Mouse (Mus musculus) frontal cortex, postnatal 14 days (tissue): ENCODE results near the gene Perm1.

ENCODE experiments used
- DNase-seq, 2 experiments: peaks; one replicate each; pipeline ENCODE4 v3.0.0; 2022; ENCODE audit warnings: low spot score in 2 of 2

The Perm1 gene

DNA sequence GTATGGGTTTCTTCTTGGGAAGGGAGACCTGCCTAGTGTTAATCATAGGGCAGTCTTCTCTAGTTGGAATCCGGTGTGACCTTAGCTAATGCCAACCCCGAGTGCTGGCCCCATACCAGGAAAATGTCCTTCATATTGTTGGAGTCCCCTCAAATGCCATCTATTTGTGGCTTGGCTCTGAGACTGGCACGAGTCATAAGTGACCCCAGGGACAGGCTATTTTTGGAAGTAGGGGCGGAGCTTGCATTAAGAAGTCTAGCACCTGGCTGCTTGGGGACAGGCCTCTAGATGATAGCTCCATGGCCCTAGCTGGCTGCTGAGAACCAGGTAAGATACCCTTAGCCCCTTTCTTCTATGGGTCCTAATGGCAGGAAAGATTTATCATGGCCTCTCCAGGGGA is at the start of gene Perm1:
TSS of gene Perm1 (plus strand) at position 220 of the 400 bp plus-strand sequence.
- no peak for DNase-seq

GRCm38 (mm10) chr4:156166477-156166876 is 49.2 kb upstream of the Perm1 start:
- no peak for DNase-seq

DNA sequence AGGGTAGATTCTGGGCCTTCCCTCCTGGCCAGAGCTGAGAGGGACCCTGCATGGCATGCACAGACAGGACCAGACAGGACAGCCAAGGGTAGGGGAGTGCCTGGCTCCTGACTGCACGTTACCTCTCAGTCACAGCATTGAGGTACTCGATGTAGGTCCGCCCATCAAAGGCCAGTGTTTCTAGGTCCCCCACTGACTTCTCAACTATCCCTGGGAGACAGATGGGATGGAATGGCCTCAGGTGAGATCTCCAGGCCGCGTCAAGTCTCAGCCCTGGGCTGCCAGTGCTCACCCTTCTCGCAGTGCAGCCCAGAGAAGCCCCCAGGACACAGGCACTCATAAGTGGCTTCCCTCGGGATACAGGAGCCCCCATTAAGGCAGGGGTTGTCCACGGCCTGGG is 47.1 kb upstream of the Perm1 start:
- DNase-seq, result no peak

DNA sequence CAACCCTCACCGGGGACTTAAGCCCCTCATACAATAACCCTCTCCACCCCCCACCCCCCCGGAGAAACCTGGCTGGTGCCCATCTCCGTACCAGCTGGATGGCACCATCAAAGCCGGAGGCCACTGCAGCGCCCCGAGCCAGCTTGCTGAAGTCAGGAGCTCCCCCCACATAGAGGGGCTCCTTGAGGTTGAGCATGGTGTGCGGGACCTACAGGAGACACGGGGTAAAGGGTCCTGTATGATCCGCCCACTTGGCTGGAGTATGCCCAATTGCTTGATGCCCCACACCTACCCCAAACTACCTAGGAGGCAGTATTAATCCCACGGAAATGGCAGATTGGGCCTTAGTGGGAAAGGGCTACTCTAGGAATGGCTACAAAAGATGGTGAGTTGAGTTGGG is 46.5 kb upstream of the Perm1 start:
- DNase-seq, result peak in 1 of 2 experiments; percentile 2

DNA sequence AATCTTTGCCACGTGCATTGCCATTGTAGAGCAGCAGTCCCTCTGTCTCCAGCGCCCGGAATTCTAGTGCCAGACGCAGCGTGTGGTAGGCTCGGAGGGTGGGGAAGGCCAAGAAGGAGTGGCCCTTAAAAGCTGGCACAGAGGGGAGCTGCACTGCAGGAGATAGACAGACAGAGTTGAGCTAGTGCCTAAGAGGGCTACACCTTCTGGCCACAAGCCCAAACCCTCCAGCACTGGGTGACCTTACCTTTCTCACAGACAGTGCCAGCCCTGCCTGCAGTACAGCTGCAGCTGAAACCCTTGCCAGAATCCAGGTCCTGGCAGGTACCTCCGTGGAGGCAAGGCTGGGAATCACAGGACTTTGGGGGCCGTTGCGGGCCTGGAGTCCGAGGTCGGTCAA is 43.8 kb upstream of the Perm1 start:
- DNase-seq, result peak in 1 of 2 experiments; percentile 2

DNA sequence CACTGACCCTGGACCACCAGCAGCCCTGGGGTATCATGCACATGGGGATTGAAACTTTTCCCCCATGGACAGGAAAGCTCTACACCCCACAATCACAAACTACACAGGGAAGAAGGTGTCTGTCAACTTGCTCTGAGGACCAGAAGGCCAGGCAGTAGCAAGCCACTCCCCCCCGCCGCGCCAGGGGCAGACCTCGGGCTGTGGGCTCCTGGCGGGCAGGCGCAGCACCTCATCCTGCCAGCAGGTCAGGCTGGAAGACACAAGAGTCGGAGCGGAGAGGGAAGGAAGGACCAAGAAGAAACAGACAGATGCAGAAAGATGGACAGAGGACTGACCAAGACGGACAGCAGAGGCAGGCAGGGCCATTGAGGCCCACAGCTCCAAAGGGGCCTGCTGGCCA is 38.0 kb upstream of the Perm1 start:
- DNase-seq, result no peak

GRCm38 (mm10) chr4:156183747-156184146 is 31.9 kb upstream of the Perm1 start:
- no peak for DNase-seq

DNA sequence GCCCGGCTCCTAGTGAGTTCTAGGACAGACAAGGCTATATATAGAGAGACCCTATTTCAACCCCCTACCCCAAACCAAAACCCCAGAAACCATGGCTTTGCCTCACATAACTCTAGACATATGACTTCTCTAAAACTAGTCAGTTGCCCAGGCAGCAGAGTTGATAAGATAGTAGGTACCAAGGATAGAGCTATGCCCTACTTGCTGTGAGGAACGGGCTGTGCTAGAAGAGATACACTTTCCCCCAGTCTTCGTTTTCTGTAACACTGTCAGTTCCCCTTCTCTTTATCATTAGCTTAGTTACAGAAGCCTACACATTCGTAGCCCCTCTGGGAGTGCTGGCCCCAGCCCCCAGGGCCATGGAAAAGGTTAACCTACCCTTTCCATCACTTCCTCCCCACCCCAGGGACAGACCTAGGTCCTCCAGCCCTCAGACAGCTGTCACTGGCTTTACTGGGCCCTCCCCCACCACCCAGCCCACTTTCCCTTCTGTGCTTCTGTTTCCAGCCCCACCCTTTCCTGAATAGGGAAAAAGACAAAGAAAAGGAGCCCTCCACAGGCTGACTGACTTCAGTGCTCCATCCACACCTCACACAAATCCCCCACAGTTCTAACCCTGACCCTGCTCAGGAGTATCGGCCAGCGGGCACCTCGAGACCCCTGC is 31.2 kb upstream of the Perm1 start:
- no peak for DNase-seq

GRCm38 (mm10) chr4:156185456-156185949 is 30.2 kb upstream of the Perm1 start:
- no peak for DNase-seq

GRCm38 (mm10) chr4:156185950-156186850 is 29.5 kb upstream of the Perm1 start:
- peak in 1 of 2 experiments; percentile 55 for DNase-seq

- DNase-seq, result no peak
Observed at GRCm38 (mm10) chr4:156188162-156188810, 27.4 kb upstream of the Perm1 start.

GRCm38 (mm10) chr4:156188811-156189323 is 26.8 kb upstream of the Perm1 start:
- peak in 1 of 2 experiments; percentile 40 for DNase-seq

DNA sequence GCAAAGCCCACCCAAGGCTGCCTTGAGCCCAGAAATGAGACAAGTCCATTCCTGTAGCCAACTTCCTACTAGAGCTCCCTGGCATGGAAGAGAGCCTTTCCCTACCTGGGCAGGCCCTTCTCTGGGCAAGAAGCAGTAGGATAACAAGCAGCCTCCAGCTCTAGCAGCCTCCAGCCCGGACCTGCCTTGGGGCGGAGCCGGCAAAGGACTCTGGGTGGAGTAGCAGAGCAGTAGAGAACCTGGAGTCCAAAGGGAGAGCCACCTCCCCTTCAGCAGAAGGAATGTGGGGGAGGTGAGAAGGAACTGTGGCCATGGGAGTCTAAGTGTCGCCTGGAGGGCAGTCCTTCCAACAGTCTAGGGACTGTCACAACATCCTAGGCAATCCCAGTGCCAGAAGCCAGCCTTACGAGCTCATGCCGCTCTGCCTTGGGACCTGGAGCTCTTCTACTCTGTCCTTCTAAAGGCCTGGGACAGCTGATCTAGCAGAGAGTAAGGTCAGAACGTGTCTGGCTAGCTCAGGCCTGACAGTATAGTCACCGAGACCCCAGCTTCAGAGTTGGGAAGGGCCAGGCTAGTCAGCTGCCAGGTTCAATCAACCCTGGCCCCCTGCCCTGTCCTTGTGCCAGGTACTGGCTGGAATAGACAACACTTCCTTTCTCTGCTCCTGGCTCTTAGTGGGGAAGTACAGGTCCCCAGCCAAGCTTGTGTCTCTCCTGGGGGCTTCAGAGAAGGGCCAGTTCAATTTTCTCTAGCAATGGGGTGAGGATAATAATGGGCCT is 23.1 kb upstream of the Perm1 start:
- no peak for DNase-seq

GRCm38 (mm10) chr4:156193200-156193590 is 22.5 kb upstream of the Perm1 start:
- DNase-seq, result no peak

GRCm38 (mm10) chr4:156193906-156194305 is 21.8 kb upstream of the Perm1 start:
- DNase-seq, result no peak

DNA sequence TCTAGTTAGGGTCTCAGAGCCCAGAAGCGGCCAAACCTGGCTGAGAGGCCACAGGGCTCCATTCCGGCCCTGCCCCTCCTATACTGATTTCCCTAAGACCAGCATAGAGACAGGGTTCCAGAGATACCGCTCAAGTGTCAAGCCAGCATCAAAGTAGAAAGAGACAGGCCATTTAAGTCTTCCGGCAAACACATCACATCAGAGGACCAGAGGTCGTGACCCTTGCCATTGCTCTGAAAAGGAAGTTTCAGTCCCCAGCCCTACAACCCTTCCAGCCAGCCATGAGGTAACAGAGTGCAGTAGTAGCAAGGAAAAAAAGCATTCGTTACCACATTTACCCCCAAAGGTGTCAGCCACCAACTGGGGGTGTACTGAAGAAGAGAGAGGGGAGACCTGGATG is 21.3 kb upstream of the Perm1 start:
- DNase-seq, result no peak

DNA sequence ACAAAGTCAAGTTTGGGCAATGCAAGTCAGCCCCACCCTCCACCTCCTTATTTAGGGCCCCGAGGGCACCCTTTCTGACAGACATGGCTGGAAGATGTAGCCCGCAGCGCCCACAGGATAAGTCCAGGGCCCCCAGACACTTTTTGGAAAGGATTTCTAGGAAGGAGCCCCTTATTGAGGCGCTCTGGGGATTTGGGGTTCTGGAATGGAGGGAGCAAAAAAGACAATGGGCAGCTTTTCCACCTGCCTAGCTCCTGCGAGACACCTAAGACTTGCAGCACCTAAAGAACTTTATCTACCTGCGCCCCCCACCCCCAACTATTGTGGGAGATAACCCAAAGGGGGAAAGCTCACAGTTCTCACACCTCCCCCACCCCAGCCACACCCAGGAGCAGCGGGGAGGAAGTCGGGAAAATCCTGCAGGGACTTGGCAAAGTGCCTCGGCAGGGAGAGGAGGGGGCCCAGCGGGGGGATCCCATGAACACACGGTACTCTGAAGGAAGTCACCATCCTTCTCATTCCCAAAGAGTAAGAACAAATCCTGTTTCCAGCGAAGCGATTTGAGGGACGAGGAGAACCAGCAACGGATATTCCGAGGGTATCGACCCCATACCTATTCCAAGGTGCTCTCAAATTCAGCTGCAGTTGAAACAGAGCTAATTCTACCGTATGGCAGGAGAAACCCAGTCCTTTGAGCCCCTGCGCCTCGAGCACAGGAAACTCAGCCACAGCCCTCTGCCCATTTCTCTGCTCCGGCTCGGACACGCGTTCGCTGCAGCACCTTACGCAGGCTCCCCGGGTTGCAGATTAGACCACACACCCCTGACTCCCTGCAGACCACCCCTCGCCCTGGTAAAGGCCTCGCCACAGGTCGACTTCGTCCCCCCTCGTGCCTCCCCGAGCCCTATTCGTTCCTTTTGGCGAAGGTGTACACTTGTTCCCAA is 19.5 kb upstream of the Perm1 start:
- DNase-seq, result peak; percentile 35 to 50

DNA sequence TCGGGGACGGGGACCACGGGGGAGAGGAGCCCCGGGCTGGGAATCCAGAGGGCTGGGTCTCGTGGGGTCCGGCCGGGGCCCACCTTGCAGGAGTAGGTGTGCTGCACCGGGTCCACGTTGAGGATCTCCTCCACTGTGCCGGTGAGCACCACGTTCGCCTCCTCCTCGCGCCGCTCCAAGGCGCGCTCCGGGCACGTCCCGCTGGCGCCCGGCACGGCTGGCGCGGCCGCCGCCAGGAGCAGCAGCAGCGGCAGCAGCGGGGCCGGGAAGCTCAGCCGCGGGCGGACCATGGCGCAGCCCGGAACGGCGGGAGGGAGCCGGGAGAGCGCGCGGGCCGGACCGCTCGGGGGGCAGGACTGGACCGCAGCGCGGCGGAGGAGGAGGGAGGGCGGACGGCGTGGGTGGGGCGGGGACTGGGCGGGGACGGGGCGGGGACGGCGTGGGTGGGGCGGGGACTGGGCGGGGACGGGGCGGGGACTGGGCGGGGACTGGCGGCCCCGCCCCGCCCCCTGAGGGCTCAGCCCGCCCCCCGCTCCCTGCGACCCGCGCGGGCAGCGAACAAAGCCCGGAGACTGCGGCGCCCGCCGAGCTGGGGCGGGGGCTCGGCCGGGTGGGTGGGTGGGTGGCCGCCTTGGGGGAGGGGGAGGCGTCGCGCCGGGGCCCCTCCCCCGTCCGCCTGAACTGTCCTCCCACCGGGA is 18.4 kb upstream of the Perm1 start, which contains the start of gene Agrn:
TSS of gene Agrn (minus strand) at position 358 of the 698 bp plus-strand sequence.
- DNase-seq, result peak in 1 of 2 experiments; percentile 33

DNA sequence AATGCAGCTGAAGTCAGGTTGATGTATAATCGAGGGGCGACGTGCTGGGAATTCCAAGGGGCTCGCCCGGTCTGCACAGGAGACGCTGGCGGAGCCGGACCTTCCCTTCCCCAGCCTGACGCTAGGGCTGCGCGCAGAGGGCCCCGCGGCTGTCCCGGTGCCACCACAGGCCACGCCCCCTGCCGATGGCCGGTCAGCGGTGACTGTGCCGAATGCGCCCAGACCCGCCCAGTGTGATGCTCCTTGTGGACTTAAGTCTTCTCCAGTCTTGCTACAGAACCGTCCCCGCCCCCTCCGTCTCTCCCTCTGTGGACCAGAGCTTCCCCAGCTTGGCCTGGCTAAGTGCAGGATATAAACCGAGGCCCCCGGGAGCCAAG is 17.9 kb upstream of the Perm1 start:
- peak; percentile 74 to 78 for DNase-seq
